Mouse (Mus musculus) intestine, postnatal 0 days (tissue): Measurements from ENCODE around the gene Pknox2. TPM values are rescaled to one million over a fixed set of nuclear protein-coding genes. Genes with fewer than 3 reads are reported as not detected.

Source experiments
- ATAC-seq: fragments of 200-750 bp; cut with Nextera tagmentation; 2 replicates; pipeline ENCODE4 v1.8.0; 2017; ENCODE audit warnings: mild to moderate bottlenecking, moderate TSS enrichment, moderate library complexity
- H3K27ac ChIP-seq: fragments of 300-500 bp; sonication (generic); 2 replicates; pipeline ENCODE4 v1.5.1; 2014; ENCODE audit warnings: mild to moderate bottlenecking, low read depth, low read length, moderate library complexity
- H3K27me3 ChIP-seq: fragments of 300-500 bp; sonication (generic); replicated peaks from 2 replicates; pipeline ENCODE4 v1.6.1; 2014; ENCODE audit warnings: low read length, mixed read lengths; ENCODE audit not compliant: control insufficient read depth, insufficient read depth
- H3K36me3 ChIP-seq: fragments of 300-500 bp; sonication (generic); 2 replicates; pipeline ENCODE4 v1.6.1; 2014; ENCODE audit warnings: mild to moderate bottlenecking, moderate library complexity; ENCODE audit not compliant: control insufficient read depth, insufficient read depth
- H3K4me1 ChIP-seq: fragments of 300-500 bp; sonication (generic); replicated peaks from 2 replicates; pipeline ENCODE4 v1.6.1; 2014; ENCODE audit warnings: antibody characterized with exemption, low read length, mixed read lengths; ENCODE audit not compliant: control insufficient read depth, insufficient read depth
- H3K4me2 ChIP-seq: fragments of 300-500 bp; sonication (generic); replicated peaks from 2 replicates; pipeline ENCODE4 v1.6.1; 2014; ENCODE audit warnings: low read depth, mild to moderate bottlenecking, moderate library complexity
- H3K4me3 ChIP-seq: fragments of 300-500 bp; sonication (generic); 2 replicates; pipeline ENCODE4 v1.5.1; 2014; ENCODE audit warnings: low read depth, low read length
- H3K9ac ChIP-seq: fragments of 300-500 bp; sonication (generic); 2 replicates; pipeline ENCODE4 v1.6.1; 2014; ENCODE audit warnings: mild to moderate bottlenecking, low read depth, low read length
- H3K9me3 ChIP-seq: fragments of 300-500 bp; sonication (generic); 2 replicates; pipeline ENCODE4 v1.6.1; 2016; ENCODE audit warnings: mixed run types; ENCODE audit not compliant: control insufficient read depth
- CTCF ChIP-seq: sonication (generic); IDR thresholded peaks from 2 replicates; pipeline ENCODE4 v1.5.1; 2016; ENCODE audit warnings: low read depth, mild to moderate bottlenecking, control low read depth, antibody characterized with exemption, moderate library complexity
- WGBS: fragments of 180-500 bp; shearing (Covaris S2); extraction: QIAGEN DNeasy Blood & Tissue Kit; methylation state at CpG from one replicate; pipeline ENCODE4 v1.1.7; 2014; 5-methylcytosine and 5-hydroxymethylcytosine counted together
- polyA plus RNA-seq: library from polyadenylated mRNA; unstranded; fragments of >200 nt; fragmentation: Nextera tagmentation; extraction: Ambion mirVana; gene quantifications from 2 replicates; pipeline ENCODE4 v1.2.1, GENCODE M21; 2015

Gene Pknox2
- polyA plus RNA-seq, 1 experiment from 2014 or later: 2.4 TPM

DNA sequence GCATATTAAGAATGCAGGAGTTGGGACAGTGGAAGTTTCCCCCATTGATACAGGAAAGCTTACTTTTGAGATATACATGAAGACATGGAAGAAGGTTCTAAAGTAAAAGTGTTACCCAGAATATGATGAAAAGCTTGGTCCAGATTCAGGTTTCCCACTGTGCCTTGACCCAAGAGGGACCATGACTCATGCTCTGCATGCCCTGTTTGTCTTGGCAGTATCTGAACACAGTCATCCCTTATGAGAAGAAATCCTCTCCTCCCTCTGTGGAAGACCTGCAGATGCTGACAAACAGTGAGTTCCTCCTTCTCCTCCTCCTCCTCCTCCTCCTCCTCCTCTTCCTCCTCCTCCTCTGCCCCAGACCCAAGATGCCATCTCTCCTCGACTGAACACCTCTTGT is 276.9 kb downstream of the Pknox2 start:
- WGBS: 50% methylated on average over 1 of the region's 1 CpGs

DNA sequence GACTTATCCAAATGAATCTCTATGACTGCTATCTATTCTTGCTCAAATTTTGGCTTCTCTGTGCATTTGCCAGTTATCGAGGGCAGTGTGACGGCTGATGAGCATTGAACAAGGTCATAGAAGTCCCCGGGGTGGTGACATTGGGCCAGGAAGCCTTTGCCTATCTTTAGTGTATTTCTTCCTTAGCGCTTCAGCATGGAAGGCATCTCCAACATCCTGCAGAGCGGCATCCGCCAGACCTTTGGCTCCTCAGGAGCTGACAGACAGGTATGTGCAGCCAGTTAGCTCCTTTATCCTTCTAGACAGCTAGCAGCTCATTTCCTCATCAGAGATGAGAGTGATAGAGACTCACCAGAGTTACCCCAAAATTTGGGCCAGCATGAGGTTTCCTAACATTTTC is 278.5 kb downstream of the Pknox2 start:
- H3K36me3 ChIP-seq: no peaks in the 10 kb centered on the region
- no peaks in the 10 kb centered on the region for H3K9me3 ChIP-seq
- no peak for TF ChIP-seq CTCF
- H3K9ac ChIP-seq: no peak overlapping the region
- H3K4me3 ChIP-seq: no peak overlapping the region
- ATAC-seq: no peak
- H3K4me2 ChIP-seq: no peak overlapping the region
- no peaks in the 10 kb centered on the region for H3K4me1 ChIP-seq
- H3K27me3 ChIP-seq: no peaks in the 10 kb centered on the region
- H3K27ac ChIP-seq: no peak overlapping the region
- 86% methylated on average over 6 of the region's 6 CpGs for WGBS

More for the DNA sequence above, 276.9 kb downstream of the Pknox2 start:
- no peak overlapping the region for H3K4me2 ChIP-seq
- no peak for TF ChIP-seq CTCF
- ATAC-seq: no peak
- no peaks in the 10 kb centered on the region for H3K36me3 ChIP-seq
- H3K9me3 ChIP-seq: no peaks in the 10 kb centered on the region
- no peak overlapping the region for H3K9ac ChIP-seq
- H3K27me3 ChIP-seq: no peaks in the 10 kb centered on the region
- H3K27ac ChIP-seq: no peak overlapping the region
- no peak overlapping the region for H3K4me3 ChIP-seq
- H3K4me1 ChIP-seq: no peaks in the 10 kb centered on the region

- Histone ChIP-seq H3K4me2 (no peak overlapping the region), H3K27me3 (no peaks in the 10 kb centered on the region), H3K9me3 (no peaks in the 10 kb centered on the region), H3K4me3 (no peak overlapping the region), H3K36me3 (no peaks in the 10 kb centered on the region), H3K27ac (no peak overlapping the region), H3K9ac (no peak overlapping the region), H3K4me1 (no peaks in the 10 kb centered on the region)
- WGBS: 64% methylated on average over 4 of the region's 4 CpGs
- ATAC-seq: no peak
- no peak for TF ChIP-seq CTCF
Observed at GRCm38 (mm10) chr9:36864862-36865813, 282.1 kb downstream of the Pknox2 start.

DNA sequence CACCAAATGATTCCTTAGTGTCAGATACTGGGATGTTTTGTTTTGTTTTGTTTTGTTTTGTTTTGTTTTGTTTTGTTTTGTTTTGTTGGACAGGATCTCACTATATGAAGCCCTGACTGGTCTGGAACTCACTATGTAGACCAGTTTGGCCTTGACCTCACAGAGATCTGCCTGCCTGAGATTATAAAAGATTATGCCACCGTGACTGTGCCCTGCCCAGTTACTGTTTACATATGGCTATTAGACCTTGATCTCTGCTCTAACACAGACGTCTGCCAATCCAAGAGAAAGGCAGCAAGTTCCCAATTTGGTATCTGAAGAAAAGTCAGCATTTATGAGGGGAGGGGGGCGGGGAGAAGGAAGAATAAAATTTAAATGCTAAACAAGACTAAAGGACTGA is 283.5 kb downstream of the Pknox2 start:
- Histone ChIP-seq H3K9me3 (no peaks in the 10 kb centered on the region), H3K27ac (no peak overlapping the region), H3K27me3 (no peaks in the 10 kb centered on the region), H3K4me3 (no peak overlapping the region), H3K9ac (no peak overlapping the region), H3K36me3 (no peaks in the 10 kb centered on the region), H3K4me2 (no peak overlapping the region), H3K4me1 (no peaks in the 10 kb centered on the region)
- WGBS: 26% methylated on average over 3 of the region's 3 CpGs
- peak; percentile 47; the same call in 1 of the 2 replicates for ATAC-seq
- no peak for TF ChIP-seq CTCF

- Histone ChIP-seq H3K4me3 (no peak overlapping the region), H3K27me3 (no peaks in the 10 kb centered on the region), H3K4me1 (no peaks in the 10 kb centered on the region), H3K9ac (no peak overlapping the region), H3K9me3 (no peaks in the 10 kb centered on the region), H3K27ac (no peak overlapping the region), H3K36me3 (no peaks in the 10 kb centered on the region), H3K4me2 (no peak overlapping the region)
- WGBS: 71% methylated on average over 2 of the region's 2 CpGs
- no peak for TF ChIP-seq CTCF
- no peak for ATAC-seq
Observed at GRCm38 (mm10) chr9:36862576-36862975, 284.6 kb downstream of the Pknox2 start.

DNA sequence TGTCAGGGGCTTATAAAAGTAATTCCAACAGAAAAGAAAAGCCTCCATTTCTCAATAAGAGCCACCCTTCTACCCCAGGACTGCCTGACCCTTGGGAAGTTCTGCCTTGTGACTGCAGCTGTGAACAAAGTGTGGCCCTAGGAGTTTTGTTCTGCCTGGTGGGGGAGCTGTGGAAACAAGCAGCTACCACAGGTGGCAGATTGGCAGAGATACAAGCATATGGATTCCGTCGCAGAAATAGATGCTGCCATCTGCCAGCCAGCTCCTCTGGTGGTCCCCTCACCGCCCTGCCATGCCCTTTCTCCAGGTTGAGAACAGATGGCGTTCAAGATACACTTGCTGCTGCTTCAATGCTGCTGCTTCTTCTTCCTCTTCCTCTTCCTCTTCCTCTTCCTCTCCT is 288.5 kb downstream of the Pknox2 start:
- WGBS: 47% methylated on average over 4 of the region's 4 CpGs

More for the DNA sequence above, 288.5 kb downstream of the Pknox2 start:
- Histone ChIP-seq H3K36me3 (no peaks in the 10 kb centered on the region), H3K9me3 (no peaks in the 10 kb centered on the region), H3K9ac (no peak overlapping the region), H3K4me3 (no peak overlapping the region), H3K27me3 (no peaks in the 10 kb centered on the region), H3K4me2 (no peak overlapping the region), H3K4me1 (no peaks in the 10 kb centered on the region), H3K27ac (no peak overlapping the region)
- ATAC-seq: no peak
- no peak for TF ChIP-seq CTCF
